Mouse (Mus musculus) mouse trophoblast stem cell (cell line): ENCODE results near the gene Gm17469.
"Not testable (repeated sequence)": the region's sequence is repeated elsewhere in the genome, so short reads cannot be mapped to it uniquely, and the experiment has no call there.

Source experiments
- in situ Hi-C, 2 experiments: fragments of 300-500 bp; cut with MseI, MboI; formaldehyde crosslinking; loops; 2 replicates in 1 of 2; 3 replicates in 1 of 2; pipeline ENCODE4 v1.15.1; 2025

The Gm17469 gene

DNA sequence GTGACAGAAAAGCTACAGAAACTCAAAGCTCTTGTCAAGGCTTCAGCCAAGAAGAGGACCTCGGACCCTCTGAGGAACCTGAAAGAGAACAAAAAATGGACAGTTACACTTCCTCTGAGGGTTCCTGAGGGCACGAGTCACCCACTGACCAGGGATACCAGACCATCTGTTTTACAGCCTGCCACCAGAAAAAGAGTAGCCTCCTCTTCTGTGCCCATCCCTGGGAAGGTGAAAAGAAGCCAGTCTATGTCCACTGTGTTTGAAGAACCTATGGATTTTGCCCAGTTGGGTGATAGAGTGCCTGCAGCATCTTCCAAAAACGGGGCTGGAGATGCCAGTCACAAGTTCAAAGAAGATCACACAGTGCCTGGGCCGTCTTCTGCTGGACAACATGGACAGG lies at the start of gene Gm17469:
Gene Gm17469, plus strand, starts transcription at position 301 of the 400 bp plus-strand sequence.
- in situ Hi-C loops = not testable (repeated sequence)
